Mouse (Mus musculus): ENCODE data around the gene Abcf3. TPM values are rescaled to one million over a fixed set of nuclear protein-coding genes. Genes with fewer than 3 reads are reported as not detected.
A peak's percentile ranks its signal among the peaks of the same experiment; 100 is the strongest.

The Abcf3 gene
- polyA plus RNA-seq, 1 experiment from 2014 or later: 41.4 TPM

DNA sequence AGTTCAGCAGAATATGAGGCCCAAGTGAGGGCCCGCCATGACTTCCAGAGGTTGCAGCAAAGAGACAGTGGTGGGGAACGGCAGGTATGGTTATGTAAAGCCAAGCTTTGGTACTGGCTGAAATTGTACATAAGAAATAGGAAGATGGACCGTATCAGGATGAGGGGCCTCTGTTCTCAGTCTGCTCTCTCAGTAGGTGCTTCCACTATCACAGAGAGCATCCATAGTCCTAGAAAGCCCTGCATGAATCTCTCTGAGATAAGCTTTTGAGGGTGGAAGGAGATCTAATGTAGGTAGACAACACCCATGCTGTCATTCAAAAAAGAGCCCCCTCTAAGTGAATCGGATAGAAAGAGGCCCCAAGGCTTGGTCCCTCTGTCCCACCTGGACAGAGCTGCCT is 47.4 kb downstream of the Abcf3 start:
- no peaks in the 10 kb centered on the region for H3K36me3 ChIP-seq (ENCODE audit: control insufficient read depth, insufficient read depth, low read length)
- no peak overlapping the region for H3K27ac ChIP-seq (ENCODE audit: low read depth, low read length)
- peaks cover 39% of the 10 kb centered on the region for H3K27me3 ChIP-seq (ENCODE audit: control insufficient read depth, insufficient read depth, low read length)
- H3K9ac ChIP-seq (ENCODE audit: low read depth, low read length): no peak overlapping the region
- H3K4me1 ChIP-seq (ENCODE audit: control insufficient read depth, insufficient read depth, low read length): 0 out of 2 replicates have a peak, but pooled peaks cover 3% of the 10 kb centered on the region
- no peak for ATAC-seq (replicated peaks; ENCODE audit: insufficient number of reproducible peaks, low FRiP score, low TSS enrichment)
- 81% methylated on average over 4 of the region's 4 CpGs for WGBS (ENCODE audit: insufficient replicate concordance)
- H3K4me2 ChIP-seq: no peak overlapping the region
- no peaks in the 10 kb centered on the region for H3K9me3 ChIP-seq (replicated peaks; ENCODE audit: control insufficient read depth, low read length)
- no peak overlapping the region for H3K4me3 ChIP-seq (ENCODE audit: low read depth, low read length)

DNA sequence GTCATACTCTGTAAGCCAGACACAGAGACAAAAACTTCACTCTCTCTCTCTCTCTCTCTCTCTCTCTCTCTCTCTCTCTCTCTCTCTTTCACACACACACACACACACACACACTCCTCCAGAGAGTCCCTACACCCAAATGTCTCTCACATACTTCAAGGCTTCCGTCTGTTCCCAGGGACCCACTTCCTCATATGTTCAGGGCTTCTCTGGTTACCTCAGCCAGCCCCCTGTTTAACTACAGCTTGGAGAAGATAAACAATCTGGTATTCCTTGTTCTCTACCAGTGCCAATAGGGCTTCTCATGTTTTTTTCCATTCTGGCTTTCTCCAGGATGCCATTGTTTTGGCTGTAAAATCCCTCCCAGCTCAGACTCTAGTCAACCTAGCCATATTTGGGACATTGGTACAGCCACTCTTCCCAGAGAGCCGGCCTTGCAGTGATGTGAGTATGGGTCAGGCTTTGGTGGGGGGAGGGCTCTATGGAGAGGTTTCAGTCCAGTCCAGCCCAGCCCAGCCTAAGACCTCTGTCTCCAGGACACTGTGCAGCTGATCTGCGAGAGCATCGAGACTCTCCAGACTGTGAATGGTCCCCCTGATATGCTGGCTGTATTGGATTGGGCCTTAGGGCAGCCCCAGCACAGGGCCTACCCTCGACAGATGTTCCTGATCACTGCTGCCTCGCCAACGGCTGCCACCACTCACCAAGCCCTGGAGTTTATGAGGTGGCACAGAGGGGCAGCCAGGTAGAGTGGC is 48.5 kb downstream of the Abcf3 start:
- Histone ChIP-seq H3K9me3 (replicated peaks; ENCODE audit: control insufficient read depth, low read length) (no peaks in the 10 kb centered on the region), H3K4me1 (ENCODE audit: control insufficient read depth, insufficient read depth, low read length) (no peaks in the 10 kb centered on the region), H3K4me3 (ENCODE audit: low read depth, low read length) (no peak overlapping the region), H3K27me3 (ENCODE audit: control insufficient read depth, insufficient read depth, low read length) (peaks cover 27% of the 10 kb centered on the region), H3K4me2 (no peak overlapping the region), H3K36me3 (ENCODE audit: control insufficient read depth, insufficient read depth, low read length) (no peaks in the 10 kb centered on the region), H3K9ac (ENCODE audit: low read depth, low read length) (no peak overlapping the region), H3K27ac (ENCODE audit: low read depth, low read length) (no peak overlapping the region)
- no peak for ATAC-seq (replicated peaks; ENCODE audit: insufficient number of reproducible peaks, low FRiP score, low TSS enrichment)
- WGBS (ENCODE audit: insufficient replicate concordance): 60% methylated on average over 7 of the region's 7 CpGs

DNA sequence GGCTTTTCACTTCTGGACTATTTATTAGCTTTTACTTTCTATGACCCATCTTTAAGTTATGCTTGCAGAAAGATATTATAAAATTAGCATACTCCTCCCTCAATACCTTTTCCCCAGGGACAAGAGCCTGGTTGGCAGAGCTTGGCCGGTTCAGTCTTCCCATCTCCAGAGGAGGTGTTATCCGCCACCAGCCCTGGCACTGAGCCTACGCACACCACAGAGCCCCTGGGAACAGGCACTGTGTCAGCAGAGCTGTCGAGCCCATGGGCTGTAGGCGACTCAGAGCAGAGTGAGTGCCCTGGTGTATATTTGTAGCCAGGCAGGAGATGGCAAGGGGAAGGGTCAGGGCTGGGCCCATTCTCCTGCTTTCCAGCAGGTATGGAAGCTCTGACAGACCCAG is 52.1 kb downstream of the Abcf3 start:
- peaks cover under 1% of the 10 kb centered on the region; the same call in 1 of the 2 replicates for H3K27me3 ChIP-seq (ENCODE audit: control insufficient read depth, insufficient read depth, low read length)
- H3K9me3 ChIP-seq (replicated peaks; ENCODE audit: control insufficient read depth, low read length): no peaks in the 10 kb centered on the region
- no peak overlapping the region for H3K9ac ChIP-seq (ENCODE audit: low read depth, low read length)
- ATAC-seq (replicated peaks; ENCODE audit: insufficient number of reproducible peaks, low FRiP score, low TSS enrichment): no peak
- no peaks in the 10 kb centered on the region for H3K4me1 ChIP-seq (ENCODE audit: control insufficient read depth, insufficient read depth, low read length)
- no peak overlapping the region for H3K27ac ChIP-seq (ENCODE audit: low read depth, low read length)
- H3K36me3 ChIP-seq (ENCODE audit: control insufficient read depth, insufficient read depth, low read length): 0 out of 2 replicates have a peak, but pooled peaks cover 6% of the 10 kb centered on the region
- 59% methylated on average over 5 of the region's 5 CpGs for WGBS (ENCODE audit: insufficient replicate concordance)
- no peak overlapping the region for H3K4me3 ChIP-seq (ENCODE audit: low read depth, low read length)
- H3K4me2 ChIP-seq: no peak overlapping the region

DNA sequence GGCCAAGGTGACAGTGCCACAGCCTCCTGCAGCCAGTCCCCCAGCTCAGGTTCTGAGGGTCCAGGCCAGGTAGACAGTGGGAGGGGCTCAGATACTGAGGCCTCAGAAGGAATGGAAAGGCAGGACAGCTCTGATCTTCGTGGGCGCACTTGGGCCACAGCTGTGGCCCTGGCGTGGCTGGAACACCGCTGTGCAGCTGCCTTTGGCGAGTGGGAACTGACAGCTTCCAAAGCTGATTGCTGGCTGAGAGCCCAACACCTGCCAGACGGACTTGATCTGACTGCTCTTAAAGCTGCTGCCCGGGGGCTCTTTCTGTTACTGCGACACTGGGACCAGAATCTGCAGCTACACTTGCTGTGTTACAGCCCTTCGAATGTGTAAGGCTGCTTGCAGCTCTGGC is 56.3 kb downstream of the Abcf3 start:
- 73% methylated on average over 9 of the region's 9 CpGs for WGBS (ENCODE audit: insufficient replicate concordance)
- Histone ChIP-seq H3K4me1 (ENCODE audit: control insufficient read depth, insufficient read depth, low read length) (peaks cover 3% of the 10 kb centered on the region; the same call in 1 of the 2 replicates), H3K4me3 (ENCODE audit: low read depth, low read length) (no peak overlapping the region), H3K4me2 (no peak overlapping the region), H3K36me3 (ENCODE audit: control insufficient read depth, insufficient read depth, low read length) (peaks cover 15% of the 10 kb centered on the region; the same call in 1 of the 2 replicates), H3K27me3 (ENCODE audit: control insufficient read depth, insufficient read depth, low read length) (no peaks in the 10 kb centered on the region), H3K27ac (ENCODE audit: low read depth, low read length) (no peak overlapping the region), H3K9ac (ENCODE audit: low read depth, low read length) (no peak overlapping the region), H3K9me3 (replicated peaks; ENCODE audit: control insufficient read depth, low read length) (no peaks in the 10 kb centered on the region)
- no peak for ATAC-seq (replicated peaks; ENCODE audit: insufficient number of reproducible peaks, low FRiP score, low TSS enrichment)

DNA sequence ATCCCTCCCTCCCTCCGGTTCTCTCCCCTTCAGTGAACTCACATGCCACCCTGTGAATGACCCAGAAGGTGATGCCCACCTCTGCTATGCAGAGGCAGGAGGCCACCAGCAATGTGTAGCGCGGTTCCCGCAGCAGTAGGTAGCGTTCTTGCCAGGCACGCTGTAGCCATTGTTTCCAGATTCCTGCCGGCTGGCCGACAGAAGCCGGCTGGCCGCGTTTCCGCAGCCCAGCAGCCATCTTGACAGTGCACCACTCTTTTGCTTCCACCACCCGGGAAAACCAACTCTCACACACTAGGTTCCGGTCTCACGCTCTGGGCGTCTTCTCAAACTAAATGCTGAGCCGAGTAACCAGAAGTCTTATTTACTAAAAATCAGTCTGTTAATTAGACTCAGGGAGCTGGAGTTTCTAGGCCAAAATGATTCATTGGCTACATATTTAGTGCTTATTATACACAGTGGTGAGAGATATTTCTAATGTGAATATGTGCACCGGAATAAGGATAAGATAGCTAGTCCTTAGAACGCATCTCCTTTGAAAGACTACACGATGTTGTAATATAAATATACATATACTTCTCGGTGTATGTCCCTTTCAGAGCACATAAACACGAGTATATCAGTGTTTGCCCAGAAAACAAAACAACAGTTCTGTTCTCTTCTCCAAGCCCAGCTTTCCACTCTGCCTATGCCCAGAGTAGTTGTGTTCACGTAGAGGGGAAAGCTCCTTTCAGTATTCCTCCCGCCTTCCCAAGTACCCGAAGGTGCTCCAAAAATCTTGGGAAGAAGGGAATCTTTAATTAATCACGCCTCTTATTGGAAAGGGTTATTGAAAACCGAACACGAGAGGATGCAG is 62.4 kb downstream of the Abcf3 start:
- Histone ChIP-seq H3K9ac (ENCODE audit: low read depth, low read length) (peak overlapping the region; percentile 93), H3K27me3 (ENCODE audit: control insufficient read depth, insufficient read depth, low read length) (no peaks in the 10 kb centered on the region), H3K4me3 (ENCODE audit: low read depth, low read length) (peak overlapping the region; percentile 88), H3K9me3 (replicated peaks; ENCODE audit: control insufficient read depth, low read length) (no peaks in the 10 kb centered on the region), H3K4me2 (peak overlapping the region; percentile 94), H3K27ac (ENCODE audit: low read depth, low read length) (peak overlapping the region; percentile 80), H3K36me3 (ENCODE audit: control insufficient read depth, insufficient read depth, low read length) (peaks cover 9% of the 10 kb centered on the region; the same call in 1 of the 2 replicates), H3K4me1 (ENCODE audit: control insufficient read depth, insufficient read depth, low read length) (peaks cover 10% of the 10 kb centered on the region)
- under 1% methylated on average over 28 of the region's 28 CpGs for WGBS (ENCODE audit: insufficient replicate concordance)
- peak; percentile 64; the same call in 1 of the 2 replicates for ATAC-seq (replicated peaks; ENCODE audit: insufficient number of reproducible peaks, low FRiP score, low TSS enrichment)

MicroRNAs encoded within 50 kb of the gene (microRNA counts, 519-probe panel; counts per million panel counts)
- 4,758 counts per million, percentile 43 among the panel's probes with 10 or more counts for microRNA mmu-miR-1224

Small RNA genes within 50 kb of the gene (microRNA-seq; reads per million reads assigned to microRNA genes)
- gene Mir1224 (ENCODE audit: borderline number of aligned reads): 0.47 reads per million

Other genes with a start within 250 kb of the Abcf3 start
- 78.0 and 79.7 TPM in 2 replicates for gene Parl, start 246.2 kb upstream of the Abcf3 start, polyA plus RNA-seq (2014; fragmentation: Nextera tagmentation; extraction: Ambion mirVana)
- not detected in 2 replicates for gene Cyp2ab1, start 223.2 kb upstream of the Abcf3 start, polyA plus RNA-seq (2014; fragmentation: Nextera tagmentation; extraction: Ambion mirVana)
- gene Abcc5, start 122.2 kb upstream of the Abcf3 start, polyA plus RNA-seq (2014; fragmentation: Nextera tagmentation; extraction: Ambion mirVana): 54.6 and 66.1 TPM in 2 replicates
- gene Eif2b5, start 49.8 kb upstream of the Abcf3 start, polyA plus RNA-seq (2014; fragmentation: Nextera tagmentation; extraction: Ambion mirVana): 83.3 and 96.1 TPM in 2 replicates
- 32.2 and 34.8 TPM in 2 replicates for gene Dvl3, start 31.6 kb upstream of the Abcf3 start, polyA plus RNA-seq (2014; fragmentation: Nextera tagmentation; extraction: Ambion mirVana)
- 490 and 502 TPM in 2 replicates for gene Ap2m1, start 13.1 kb upstream of the Abcf3 start, polyA plus RNA-seq (2014; fragmentation: Nextera tagmentation; extraction: Ambion mirVana)
- 0.08 and 0.20 TPM in 2 replicates for gene Vwa5b2, start 40.9 kb downstream of the Abcf3 start, polyA plus RNA-seq (2014; fragmentation: Nextera tagmentation; extraction: Ambion mirVana)
- gene Eef1akmt4, start 63.0 kb downstream of the Abcf3 start, polyA plus RNA-seq (2014; fragmentation: Nextera tagmentation; extraction: Ambion mirVana): 26.6 and 28.0 TPM in 2 replicates
- gene Gm49333, start 63.0 kb downstream of the Abcf3 start, polyA plus RNA-seq (2014; fragmentation: Nextera tagmentation; extraction: Ambion mirVana): 0.10 TPM in 1 of 2 replicates, not detected in the other
- gene Alg3, start 63.2 kb downstream of the Abcf3 start, polyA plus RNA-seq (2014; fragmentation: Nextera tagmentation; extraction: Ambion mirVana): 39.5 and 41.3 TPM in 2 replicates
- gene Camk2n2, start 72.7 kb downstream of the Abcf3 start, polyA plus RNA-seq (2014; fragmentation: Nextera tagmentation; extraction: Ambion mirVana): 0.84 and 0.96 TPM in 2 replicates
- 1.3 and 1.6 TPM in 2 replicates for gene Ece2, start 81.3 kb downstream of the Abcf3 start, polyA plus RNA-seq (2014; fragmentation: Nextera tagmentation; extraction: Ambion mirVana)
- gene Psmd2, start 103.1 kb downstream of the Abcf3 start, polyA plus RNA-seq (2014; fragmentation: Nextera tagmentation; extraction: Ambion mirVana): 275 and 327 TPM in 2 replicates
- gene Eif4g1, start 119.7 kb downstream of the Abcf3 start, polyA plus RNA-seq (2014; fragmentation: Nextera tagmentation; extraction: Ambion mirVana): 117 and 133 TPM in 2 replicates
- gene Fam131a, start 144.7 kb downstream of the Abcf3 start, polyA plus RNA-seq (2014; fragmentation: Nextera tagmentation; extraction: Ambion mirVana): 2.6 and 4.9 TPM in 2 replicates
- gene Polr2h, start 169.1 kb downstream of the Abcf3 start, polyA plus RNA-seq (2014; fragmentation: Nextera tagmentation; extraction: Ambion mirVana): 65.0 and 65.9 TPM in 2 replicates
- gene Clcn2, start 169.2 kb downstream of the Abcf3 start, polyA plus RNA-seq (2014; fragmentation: Nextera tagmentation; extraction: Ambion mirVana): 5.7 and 6.7 TPM in 2 replicates
- 0.21 and 0.42 TPM in 2 replicates for gene Chrd, start 184.6 kb downstream of the Abcf3 start, polyA plus RNA-seq (2014; fragmentation: Nextera tagmentation; extraction: Ambion mirVana)
- gene Thpo, start 185.9 kb downstream of the Abcf3 start, polyA plus RNA-seq (2014; fragmentation: Nextera tagmentation; extraction: Ambion mirVana): 0.49 TPM in 1 of 2 replicates, not detected in the other

Measured in heart, embryonic 11.5 days (tissue).